8 mouse cellular contexts compared by ENCODE assay signal in genomic region chr11:75677881-75678746, GRCm38 (mm10). TPM values are rescaled to one million over a fixed set of nuclear protein-coding genes. Genes with fewer than 3 reads are reported as not detected.
DNase-seq lines count a peak whose midpoint lies in the region; ATAC-seq and TF ChIP-seq lines count a peak whose summit lies in the region.

No protein-coding gene starts in this region.

- no peaks in the 10 kb centered on the region for H3K27me3 ChIP-seq in C2C12 (ENCODE audit: control insufficient read depth, insufficient read depth, insufficient read length)
- no peaks in the 10 kb centered on the region for H3K27me3 ChIP-seq in forebrain, embryonic 13.5 days
- no peaks in the 10 kb centered on the region for H3K27me3 ChIP-seq in liver, embryonic 13.5 days

- no peak for TF ChIP-seq CTCF in C2C12 (IDR thresholded peaks at IDR 0.05; ENCODE audit: control insufficient read depth, insufficient read depth, insufficient read length)

- no peaks in the 10 kb centered on the region for H3K9me3 ChIP-seq in forebrain, embryonic 13.5 days (replicated peaks)
- H3K9me3 ChIP-seq in liver, embryonic 13.5 days (replicated peaks) = no peaks in the 10 kb centered on the region

- peaks cover 31% of the 10 kb centered on the region for H3K36me3 ChIP-seq in C2C12 (ENCODE audit: control insufficient read depth, insufficient read depth)
- peaks cover 7% of the 10 kb centered on the region for H3K36me3 ChIP-seq in forebrain, embryonic 13.5 days (ENCODE audit: poor library complexity, severe bottlenecking)
- peaks cover 21% of the 10 kb centered on the region for H3K36me3 ChIP-seq in liver, embryonic 13.5 days

- H3K4me1 ChIP-seq in forebrain, embryonic 13.5 days = peaks cover 20% of the 10 kb centered on the region
- H3K4me1 ChIP-seq in liver, embryonic 13.5 days (replicated peaks) = peaks cover 43% of the 10 kb centered on the region

- no peak overlapping the region for H3K27ac ChIP-seq in forebrain, embryonic 13.5 days
- H3K27ac ChIP-seq in liver, embryonic 13.5 days = peak overlapping the region; percentile 90

- intact Hi-C loops in heart, postnatal 25 days (cut with DNase I) = loop anchor here (1.0 to 5.0 kb wide), 2 partner anchors 24 to 46 kb away; partner anchors contain the start of gene Inpp5k

- DNase-seq in heart, adult 11 months = peak; percentile 90
- no peak for DNase-seq in heart, postnatal 25 days (ENCODE audit: low spot score)
- no peak for DNase-seq in liver, embryonic 13.5 days
- DNase-seq in frontal cortex, postnatal 36 days (ENCODE audit: low spot score in 2 of 2) = no peak
- DNase-seq in urinary bladder, adult 18-20 months (ENCODE audit: low spot score in 2 of 2) = no peak
- no peak for DNase-seq in ovary, postnatal 10 days (ENCODE audit: low spot score)

- peak overlapping the region; percentile 96; the same call in 1 of the 2 replicates for H3K9ac ChIP-seq in forebrain, embryonic 13.5 days
- H3K9ac ChIP-seq in liver, embryonic 13.5 days = peak overlapping the region; percentile 70

- 88% methylated on average over 3 of the region's 3 CpGs for WGBS in forebrain, embryonic 13.5 days
- WGBS in liver, embryonic 13.5 days (ENCODE audit: insufficient replicate concordance) = 82% methylated on average over 3 of the region's 3 CpGs

- peak overlapping the region; percentile 97 for H3K4me3 ChIP-seq in C2C12 (ENCODE audit: insufficient read depth, poor library complexity, severe bottlenecking)
- H3K4me3 ChIP-seq in forebrain, embryonic 13.5 days = peak overlapping the region; percentile 99
- peak overlapping the region; percentile 94 for H3K4me3 ChIP-seq in liver, embryonic 13.5 days (replicated peaks)

- no peak for ATAC-seq in forebrain, embryonic 13.5 days
- no peak for ATAC-seq in liver, embryonic 13.5 days (ENCODE audit: low read depth)

- H3ac ChIP-seq in C2C12 (ENCODE audit: control insufficient read depth, insufficient read length, low read depth) = no peak overlapping the region

- H3K79me2 ChIP-seq in C2C12 (ENCODE audit: control insufficient read depth, insufficient read depth) = peaks cover 40% of the 10 kb centered on the region

- H3K4me2 ChIP-seq in forebrain, embryonic 13.5 days = peak overlapping the region; percentile 93
- H3K4me2 ChIP-seq in liver, embryonic 13.5 days = peak overlapping the region; percentile 89

- H3K79me3 ChIP-seq in C2C12 (ENCODE audit: low read depth) = peaks cover 36% of the 10 kb centered on the region

TF ChIP-seq in C2C12, 6 proteins besides CTCF, POLR2A, EP300 and RAD21:
- no peak for TF ChIP-seq MYOD1 (IDR thresholded peaks at IDR 0.05; ENCODE audit: control insufficient read depth, insufficient read length, low read depth)
- TF ChIP-seq CEBPB (IDR thresholded peaks at IDR 0.05; ENCODE audit: low read depth) = no peak
- TF ChIP-seq MAX (IDR thresholded peaks at IDR 0.05) = no peak
- no peak for TF ChIP-seq MYOG (IDR thresholded peaks at IDR 0.05; ENCODE audit: control insufficient read depth, extremely low read depth, insufficient read length)
- TF ChIP-seq FOSL1 (IDR thresholded peaks at IDR 0.05; ENCODE audit: insufficient read depth, low read length, poor library complexity, severe bottlenecking) = peak; percentile 88
- no peak for TF ChIP-seq USF1 (IDR thresholded peaks at IDR 0.05; ENCODE audit: low read depth)

RNA-seq across cellular contexts. Expression of gene Crk, which starts 0.9 kb away (rescaled TPM):
- total RNA-seq in heart, postnatal 25 days (2021) = 10 to 100 TPM; 81.3 to 88.2 TPM
- polyA plus RNA-seq in C2C12 (2012; fragmentation: generic; extraction: Trizol) = 39.3 TPM
- polyA plus RNA-seq in forebrain, embryonic 13.5 days (2015; fragmentation: Nextera tagmentation; extraction: Ambion mirVana) = 124 and 133 TPM in 2 replicates
- 37.1 and 41.6 TPM in 2 replicates for polyA plus RNA-seq in liver, embryonic 13.5 days (2015; fragmentation: Nextera tagmentation; extraction: Ambion mirVana)

RNA-seq across cellular contexts. Expression of gene Myo1c, which starts 27.8 kb away (rescaled TPM):
- 100 to 1,000 TPM; 119 to 132 TPM for total RNA-seq in heart, postnatal 25 days (2021)
- 166 TPM for polyA plus RNA-seq in C2C12 (2012; fragmentation: generic; extraction: Trizol)
- 6.1 and 6.9 TPM in 2 replicates for polyA plus RNA-seq in forebrain, embryonic 13.5 days (2015; fragmentation: Nextera tagmentation; extraction: Ambion mirVana)
- 18.3 and 23.0 TPM in 2 replicates for polyA plus RNA-seq in liver, embryonic 13.5 days (2015; fragmentation: Nextera tagmentation; extraction: Ambion mirVana)

RNA-seq across cellular contexts. Expression of gene Inpp5k, which starts 47.3 kb away (rescaled TPM):
- total RNA-seq in heart, postnatal 25 days (2021) = 10 to 100 TPM; 27.8 to 29.8 TPM
- 8.9 TPM for polyA plus RNA-seq in C2C12 (2012; fragmentation: generic; extraction: Trizol)
- 32.7 and 33.8 TPM in 2 replicates for polyA plus RNA-seq in forebrain, embryonic 13.5 days (2015; fragmentation: Nextera tagmentation; extraction: Ambion mirVana)
- polyA plus RNA-seq in liver, embryonic 13.5 days (2015; fragmentation: Nextera tagmentation; extraction: Ambion mirVana) = 12.9 and 13.9 TPM in 2 replicates

RNA-seq across cellular contexts. Expression of gene Ywhae, which starts 54.6 kb away (rescaled TPM):
- total RNA-seq in heart, postnatal 25 days (2021) = 100 to 1,000 TPM; 555 to 568 TPM
- polyA plus RNA-seq in C2C12 (2012; fragmentation: generic; extraction: Trizol) = 528 TPM
- 1,451 and 1,470 TPM in 2 replicates for polyA plus RNA-seq in forebrain, embryonic 13.5 days (2015; fragmentation: Nextera tagmentation; extraction: Ambion mirVana)
- polyA plus RNA-seq in liver, embryonic 13.5 days (2015; fragmentation: Nextera tagmentation; extraction: Ambion mirVana) = 325 and 423 TPM in 2 replicates
